Mouse (Mus musculus) c-Kit-positive CD71-negative TER-119-negative erythroid progenitor cells, embryonic 14.5 days (primary cell): ENCODE measurements around the gene Adgrl2.

Source experiments
- DNase-seq: peaks from one replicate; pipeline ENCODE4 v3.0.0-alpha.2; 2013; ENCODE audit warnings: low read depth

The Adgrl2 gene

GRCm38 (mm10) chr3:148990531-148991003, at the start of gene Adgrl2:
Gene Adgrl2, minus strand, starts transcription at chr3:148990555.
- no peak for DNase-seq

DNA sequence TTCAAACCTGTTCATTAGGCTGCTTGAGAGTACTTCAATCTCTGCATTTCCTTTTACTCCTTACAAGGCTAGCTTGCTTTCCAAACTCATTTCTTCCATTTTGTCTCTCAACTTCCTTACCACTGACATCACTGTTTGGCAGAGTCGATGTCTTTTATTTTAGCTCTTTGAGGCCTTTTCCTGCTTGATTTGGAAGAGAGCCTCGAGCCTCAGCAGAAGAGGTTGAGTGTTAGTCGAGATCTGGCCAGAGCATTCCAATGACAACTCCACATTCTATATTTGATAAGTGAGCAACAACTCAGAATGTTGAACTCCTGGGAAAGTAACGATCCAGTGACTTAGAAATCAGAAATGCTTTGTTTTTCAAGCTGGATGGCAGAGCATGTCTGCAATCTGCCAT, 48.4 kb upstream of the Adgrl2 start:
- no peak for DNase-seq

DNA sequence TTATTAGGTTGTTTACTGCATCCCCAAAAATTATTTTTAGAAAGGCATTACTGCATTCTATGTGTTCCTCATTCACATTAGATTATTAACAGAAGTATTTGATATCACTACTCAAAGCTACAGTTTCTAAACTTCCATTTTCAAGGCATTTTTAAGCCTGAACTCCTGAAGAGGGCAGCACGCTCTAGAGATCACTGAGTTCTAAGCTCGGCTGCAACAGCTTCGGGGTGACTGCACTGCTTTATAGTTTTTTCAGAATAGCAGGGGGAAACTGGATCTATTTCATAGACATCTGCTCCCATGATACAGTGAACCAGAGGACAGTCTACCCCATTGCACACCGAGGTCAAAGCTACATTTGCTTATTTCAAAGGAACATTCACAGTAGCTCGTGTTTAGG, 29.6 kb upstream of the Adgrl2 start:
- DNase-seq = no peak

- no peak for DNase-seq
Observed at GRCm38 (mm10) chr3:149009311-149009710, 19.0 kb upstream of the Adgrl2 start.

DNA sequence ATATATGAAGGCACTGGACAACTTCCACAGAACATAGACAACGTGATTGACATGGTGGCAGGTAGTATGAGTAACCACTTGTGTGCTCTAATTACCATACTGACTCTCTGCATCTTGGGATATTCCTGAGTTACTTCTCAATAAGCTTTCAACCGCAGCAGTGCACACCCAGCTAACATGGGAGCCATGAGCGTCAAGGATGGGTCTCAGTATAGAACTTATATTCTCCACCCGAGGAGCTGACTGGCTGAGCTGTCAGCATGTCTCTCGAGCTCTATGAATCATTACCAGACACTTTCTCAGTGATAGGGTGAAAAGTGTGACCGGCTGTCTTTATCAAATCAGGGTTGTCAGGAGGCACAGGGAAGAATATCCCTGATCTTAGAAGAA, 18.3 kb upstream of the Adgrl2 start:
- DNase-seq = no peak

- no peak for DNase-seq
Observed at GRCm38 (mm10) chr3:149007860-149008633, 17.7 kb upstream of the Adgrl2 start.

DNA sequence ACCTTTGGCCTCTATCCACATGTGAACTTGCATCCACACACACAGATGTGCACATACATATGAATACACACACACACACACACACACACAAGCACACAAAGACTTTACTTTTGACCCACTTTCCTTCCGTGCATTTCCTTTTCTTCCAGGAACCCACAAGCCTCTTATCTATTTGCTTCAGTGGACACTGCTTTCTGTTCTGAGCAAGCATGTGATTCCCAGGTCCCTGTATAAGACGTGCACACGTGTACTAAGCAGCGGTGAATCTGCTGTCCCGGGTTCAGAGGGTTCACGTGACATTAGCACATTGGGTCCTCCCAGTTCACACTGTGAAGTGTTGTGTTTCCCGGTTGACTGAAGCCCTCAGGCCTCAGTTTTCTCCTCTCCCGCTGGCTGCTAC, 11.0 kb upstream of the Adgrl2 start:
- no peak for DNase-seq

GRCm38 (mm10) chr3:148998661-148999060, 8.3 kb upstream of the Adgrl2 start:
- DNase-seq = no peak

DNA sequence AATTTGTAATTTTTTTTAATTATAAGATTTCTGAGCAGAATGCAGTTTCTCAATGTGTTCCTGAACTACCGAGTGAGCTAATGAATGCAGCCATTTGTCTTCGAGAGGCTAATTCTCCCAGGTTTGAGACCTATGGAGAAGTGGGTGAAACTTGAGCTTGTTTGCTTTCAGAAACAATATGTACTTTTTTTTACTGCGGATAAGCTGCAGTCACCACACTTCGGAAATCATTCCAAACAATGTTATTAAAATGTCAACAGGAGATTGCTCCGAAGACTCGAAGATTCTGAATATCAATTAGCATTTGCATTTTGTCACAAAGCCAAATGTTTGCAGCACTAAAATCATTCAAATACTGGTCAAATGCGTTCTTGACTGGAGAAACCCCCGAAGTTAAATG, 701 bp upstream of the Adgrl2 start:
- no peak for DNase-seq

GRCm38 (mm10) chr3:148989818-148990530, 381 bp downstream of the Adgrl2 start:
- DNase-seq = no peak

DNA sequence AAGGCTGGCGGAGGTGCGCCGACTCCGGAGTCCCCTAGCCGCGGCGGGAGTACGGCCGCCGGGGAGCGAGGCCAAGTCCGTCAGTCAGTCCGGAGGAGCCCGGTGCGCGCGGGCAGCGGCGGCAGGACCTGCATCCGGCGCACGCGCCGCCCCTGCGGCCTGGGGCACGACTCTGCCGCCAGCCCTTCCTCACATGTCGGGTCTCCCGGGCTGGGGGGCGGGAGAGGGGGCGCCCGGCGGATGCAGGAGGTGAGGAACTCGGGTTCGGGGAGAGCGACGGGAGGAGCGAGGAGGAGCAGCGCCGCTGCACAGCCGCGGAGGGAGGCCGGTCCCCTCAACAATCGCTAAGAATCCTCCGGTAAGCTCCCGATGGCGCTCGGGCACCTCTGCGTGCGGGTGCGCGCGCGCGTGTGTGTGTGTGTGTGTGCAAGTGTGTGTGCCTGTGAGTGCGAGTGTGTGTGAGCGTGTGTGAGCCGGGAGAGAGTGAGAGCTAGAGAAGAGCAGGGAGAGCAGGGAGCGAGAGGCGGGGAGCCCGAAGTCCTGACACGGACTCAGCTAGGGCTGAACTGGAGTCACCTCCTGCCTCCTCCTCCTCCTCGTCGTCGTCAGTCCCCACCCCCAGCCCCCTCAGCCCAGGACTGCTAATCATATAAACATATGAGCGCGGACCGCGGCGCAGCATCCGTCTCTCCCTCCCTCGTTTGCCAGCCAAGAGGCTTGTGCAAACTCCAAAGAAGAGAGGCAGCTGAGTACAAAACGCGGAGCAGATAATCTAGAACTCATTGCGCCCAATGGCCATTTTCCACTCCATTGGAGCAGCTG, 1.1 kb downstream of the Adgrl2 start:
- DNase-seq = no peak

- DNase-seq = no peak
Observed at GRCm38 (mm10) chr3:148988293-148988995, 1.9 kb downstream of the Adgrl2 start.

GRCm38 (mm10) chr3:148987591-148988292, 2.6 kb downstream of the Adgrl2 start:
- no peak for DNase-seq

DNA sequence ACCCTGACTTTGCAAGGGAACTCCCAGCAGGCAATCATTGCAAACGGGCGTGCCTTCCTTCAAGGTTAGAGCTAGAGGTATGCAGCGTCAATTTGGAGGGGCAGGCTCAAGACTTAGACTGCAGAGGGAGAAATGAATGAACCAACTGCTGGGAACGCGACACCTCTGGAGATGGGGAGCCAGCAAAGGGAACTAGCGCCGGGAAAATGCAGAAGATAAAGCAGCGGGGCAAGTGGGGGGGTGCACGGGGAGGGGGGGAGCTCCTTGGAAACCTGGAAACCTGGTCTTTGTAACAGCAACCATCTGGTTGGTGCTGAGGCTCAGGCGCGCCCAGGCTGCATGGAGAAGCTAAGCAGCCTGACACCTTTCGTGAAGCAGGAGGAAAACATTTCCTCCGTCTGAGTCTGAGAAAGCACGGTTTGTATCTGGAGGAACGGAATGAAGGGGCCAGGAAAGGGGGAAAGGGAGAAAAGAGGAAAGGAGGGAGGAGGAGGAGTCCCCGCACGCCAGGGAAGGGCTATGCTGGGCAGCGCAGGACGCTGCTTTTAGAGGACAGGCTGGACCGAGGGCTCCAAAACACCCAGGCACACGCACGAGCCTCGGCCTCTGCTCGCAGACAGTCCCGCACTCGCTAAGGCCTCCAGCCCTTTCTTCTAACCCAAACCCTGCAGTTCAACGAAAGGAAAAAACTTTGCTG, 3.3 kb downstream of the Adgrl2 start:
- DNase-seq = no peak

- DNase-seq = no peak
Observed at GRCm38 (mm10) chr3:148986296-148986893, 4.0 kb downstream of the Adgrl2 start.

GRCm38 (mm10) chr3:148984326-148984725, 6.0 kb downstream of the Adgrl2 start:
- DNase-seq = no peak

DNA sequence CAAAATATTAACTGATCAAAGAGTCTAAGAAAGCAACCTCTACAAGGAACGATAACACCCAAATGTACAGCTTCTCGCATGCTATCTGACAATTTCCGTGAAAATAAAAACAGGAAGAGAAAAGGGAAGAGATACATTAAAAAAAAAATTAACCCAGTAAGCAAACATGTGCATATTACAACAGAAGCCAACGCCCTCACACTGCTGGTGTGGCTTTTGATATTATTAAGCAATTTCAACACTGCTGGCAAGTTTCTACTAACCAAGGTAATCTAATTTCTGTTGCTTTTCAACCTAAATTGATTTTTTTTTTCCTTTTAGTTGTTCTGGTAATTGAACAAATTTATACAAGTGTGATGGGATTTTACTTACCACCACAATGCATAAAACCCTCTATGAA, 8.0 kb downstream of the Adgrl2 start:
- DNase-seq = no peak

DNA sequence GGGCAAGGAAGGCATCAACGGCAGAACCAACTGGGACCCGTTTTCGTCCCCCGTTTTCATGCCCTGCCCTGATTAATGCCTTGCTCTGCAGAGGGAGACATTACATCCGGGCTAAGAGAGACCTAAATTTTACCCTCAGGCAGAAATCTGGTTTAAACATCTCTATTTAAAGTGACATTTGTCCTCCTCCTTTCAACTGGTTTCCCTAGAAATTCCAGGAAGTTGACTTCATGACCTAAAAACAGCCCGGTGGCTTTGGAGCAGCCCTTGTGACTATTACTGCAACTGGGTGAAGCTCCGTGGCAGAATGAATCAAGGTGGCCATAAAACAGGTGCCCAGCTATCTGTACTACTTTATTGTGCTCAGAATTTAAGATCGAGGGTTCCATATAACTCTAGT, 8.6 kb downstream of the Adgrl2 start:
- no peak for DNase-seq

DNA sequence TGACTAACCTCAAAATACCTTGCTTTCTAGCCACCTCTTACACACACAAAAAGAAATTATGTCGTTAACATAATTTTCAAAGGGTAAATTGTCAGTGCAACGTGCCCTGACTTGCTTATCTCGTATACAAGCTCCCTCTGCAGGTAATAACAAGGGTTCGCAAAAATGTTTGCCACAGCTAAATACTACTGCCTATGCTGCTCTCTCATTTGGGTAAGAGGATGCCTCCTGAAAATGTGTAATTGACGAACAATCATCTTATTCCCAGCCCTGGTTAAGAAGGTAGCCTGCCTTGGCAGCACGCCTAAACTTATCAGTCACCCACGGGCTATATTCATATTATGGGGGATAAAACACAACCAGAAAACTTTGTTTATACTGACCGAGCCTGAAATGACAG, 11.8 kb downstream of the Adgrl2 start:
- no peak for DNase-seq

DNA sequence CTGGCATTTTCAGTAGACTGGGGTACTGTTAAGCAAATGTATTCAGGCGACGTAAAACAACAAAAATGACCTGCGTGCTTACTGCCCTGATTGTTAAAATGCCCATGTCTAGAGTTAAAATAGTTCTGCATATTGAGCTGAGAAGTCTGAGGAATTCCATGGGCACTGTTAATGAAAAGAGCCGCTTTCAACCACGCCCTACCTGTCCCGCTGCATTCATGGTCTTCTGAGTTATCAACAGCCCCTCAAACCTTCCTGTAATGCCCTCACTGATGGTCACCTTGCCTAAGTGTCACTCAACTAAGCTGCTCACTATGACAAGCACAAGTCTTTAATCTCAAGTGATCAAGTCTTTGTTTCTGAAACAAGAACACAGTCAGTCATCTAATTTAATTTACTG, 12.5 kb downstream of the Adgrl2 start:
- DNase-seq = no peak
